ENCODE assay signal across 12 mouse cellular contexts in genomic region chrX:136313792-136314564, GRCm38 (mm10). TPM values are rescaled to one million over a fixed set of nuclear protein-coding genes. Genes with fewer than 3 reads are reported as not detected.
DNase-seq lines count a peak whose midpoint lies in the region; ATAC-seq and TF ChIP-seq lines count a peak whose summit lies in the region.
"Had no signal": no experiment of that assay in that cellular context is flagged by ENCODE, and none has a peak within 500 bp of the region (broad histone marks: within the 10 kb centered on the region; RNA-seq: fewer than 3 reads in every experiment).

No protein-coding gene starts in this region.

- H3K4me2 ChIP-seq in forebrain, embryonic 14.5 days (ENCODE audit: low read length): peak overlapping the region; percentile 39; the same call in 1 of the 2 replicates
- peak overlapping the region; percentile 1; the same call in 1 of the 2 replicates for H3K4me2 ChIP-seq in limb, embryonic 11.5 days (ENCODE audit: low read depth, severe bottlenecking)
- H3K4me2 ChIP-seq in neural tube, embryonic 13.5 days: peak overlapping the region; percentile 39

- no peak overlapping the region for H3K4me3 ChIP-seq in forebrain, embryonic 14.5 days (ENCODE audit: low read depth, low read length)
- no peak overlapping the region for H3K4me3 ChIP-seq in limb, embryonic 11.5 days (ENCODE audit: low read depth, low read length)
- H3K4me3 ChIP-seq in neural tube, embryonic 13.5 days: no peak overlapping the region; the same call in 1 of the 2 replicates
- no peak overlapping the region for H3K4me3 ChIP-seq in layer of hippocampus, adult 2 months
- H3K4me3 ChIP-seq: myocyte had no signal

- no peak overlapping the region for H3K27ac ChIP-seq in forebrain, embryonic 14.5 days (ENCODE audit: low read depth, low read length)
- peak overlapping the region; percentile 24; the same call in 1 of the 2 replicates for H3K27ac ChIP-seq in limb, embryonic 11.5 days (replicated peaks; ENCODE audit: low read depth, low read length)
- H3K27ac ChIP-seq in neural tube, embryonic 13.5 days (replicated peaks): peak overlapping the region; percentile 52; the same call in 1 of the 2 replicates
- H3K27ac ChIP-seq in layer of hippocampus, adult 2 months: no peak overlapping the region

- H3K4me1 ChIP-seq in forebrain, embryonic 14.5 days (ENCODE audit: control insufficient read depth, insufficient read depth, low read length): 0 out of 2 replicates have a peak, but pooled peaks cover 3% of the 10 kb centered on the region
- no peaks in the 10 kb centered on the region for H3K4me1 ChIP-seq in limb, embryonic 11.5 days (ENCODE audit: control insufficient read depth, insufficient read depth, low read length)
- H3K4me1 ChIP-seq in neural tube, embryonic 13.5 days (replicated peaks): no peaks in the 10 kb centered on the region

- DNase-seq in embryo, embryonic 9.5 days (ENCODE audit: extremely low spot score): peak; percentile 6
- peak; percentile 65 for DNase-seq in forebrain, embryonic 14.5 days (ENCODE audit: low spot score)
- DNase-seq in limb, embryonic 11.5 days (ENCODE audit: low spot score): peak; percentile 40
- DNase-seq in lung, postnatal 4 days: no peak
- no peak for DNase-seq in lung, postnatal 10 days
- no peak for DNase-seq in layer of hippocampus, adult 2 months (ENCODE audit: low spot score in 2 of 2)
- DNase-seq: adrenal gland, adult 8-10 months; cerebellum, adult 8-10 months; thymus, postnatal 36 days had no signal

- peak; percentile 69 for ATAC-seq in forebrain, embryonic 14.5 days
- ATAC-seq in limb, embryonic 11.5 days (ENCODE audit: insufficient number of reproducible peaks, low FRiP score, low TSS enrichment, low read depth): peak; percentile 82
- peak; percentile 71 for ATAC-seq in neural tube, embryonic 13.5 days (ENCODE audit: low read depth)
- ATAC-seq: intestine, postnatal 0 days had no signal

- WGBS in forebrain, embryonic 14.5 days: 35% methylated on average over 8 of the region's 8 CpGs
- 30% methylated on average over 8 of the region's 8 CpGs for WGBS in limb, embryonic 11.5 days
- 33% methylated on average over 8 of the region's 8 CpGs for WGBS in neural tube, embryonic 13.5 days

- no peaks in the 10 kb centered on the region for H3K27me3 ChIP-seq in forebrain, embryonic 14.5 days (replicated peaks; ENCODE audit: control insufficient read depth, insufficient read depth, low read length)
- no peaks in the 10 kb centered on the region for H3K27me3 ChIP-seq in limb, embryonic 11.5 days (ENCODE audit: control insufficient read depth, insufficient read depth, low read length)
- no peaks in the 10 kb centered on the region for H3K27me3 ChIP-seq in neural tube, embryonic 13.5 days

- H3K36me3 ChIP-seq in forebrain, embryonic 14.5 days (ENCODE audit: control insufficient read depth, insufficient read depth, low read length): no peaks in the 10 kb centered on the region
- H3K36me3 ChIP-seq in limb, embryonic 11.5 days (ENCODE audit: control insufficient read depth, insufficient read depth, low read length): no peaks in the 10 kb centered on the region
- H3K36me3 ChIP-seq in neural tube, embryonic 13.5 days: no peaks in the 10 kb centered on the region

- H3K9ac ChIP-seq in forebrain, embryonic 14.5 days (ENCODE audit: low read length): 0 out of 2 replicates have a peak overlapping the region, but pooled peaks have one; percentile 5
- H3K9ac ChIP-seq in limb, embryonic 11.5 days (ENCODE audit: low read length): no peak overlapping the region
- 0 out of 2 replicates have a peak overlapping the region, but pooled peaks have one; percentile 12 for H3K9ac ChIP-seq in neural tube, embryonic 13.5 days

- no peaks in the 10 kb centered on the region for H3K9me3 ChIP-seq in forebrain, embryonic 14.5 days (replicated peaks; ENCODE audit: control insufficient read depth, low read length)
- no peaks in the 10 kb centered on the region for H3K9me3 ChIP-seq in limb, embryonic 11.5 days (ENCODE audit: control insufficient read depth, low read length)
- H3K9me3 ChIP-seq in neural tube, embryonic 13.5 days: no peaks in the 10 kb centered on the region

- no peak for TF ChIP-seq CTCF in layer of hippocampus, adult 2 months (conservative IDR thresholded peaks at IDR 0.05)

RNA-seq across cellular contexts. Expression of gene Bex3, which starts 43.9 kb away (rescaled TPM):
- polyA plus RNA-seq in forebrain, embryonic 14.5 days (2014; fragmentation: Nextera tagmentation; extraction: Ambion mirVana): 693 and 746 TPM in 2 replicates
- polyA plus RNA-seq in limb, embryonic 11.5 days (2014; fragmentation: Nextera tagmentation; extraction: Ambion mirVana): 681 and 702 TPM in 2 replicates
- 703 and 734 TPM in 2 replicates for polyA plus RNA-seq in neural tube, embryonic 13.5 days (2015; fragmentation: Nextera tagmentation; extraction: Ambion mirVana)
- total RNA-seq in layer of hippocampus, adult 2 months (2021): 100 to 1,000 TPM; 301 to 311 TPM

Comparison
In these comparisons a context has a peak if more than half of its experiments do, and no peak if none do; other contexts are left out.
1. DNase-seq: peak in embryo, embryonic 9.5 days (single experiment), forebrain, embryonic 14.5 days (single experiment) and limb, embryonic 11.5 days (single experiment); none in lung, postnatal 4 days (0 of 2), lung, postnatal 10 days (single experiment) and layer of hippocampus, adult 2 months (0 of 2).
2. H3K27ac ChIP-seq: peak in limb, embryonic 11.5 days (single experiment) and neural tube, embryonic 13.5 days (single experiment); none in forebrain, embryonic 14.5 days (single experiment) and layer of hippocampus, adult 2 months (single experiment).
3. Peak in every context shown above with its lines, with median percentiles within 50 percentile points of each other: ATAC-seq and H3K4me2 ChIP-seq.